Mouse (Mus musculus) midbrain, embryonic 11.5 days (tissue): ENCODE measurements at regions not wholly inside any gene's neighbourhood (a gene's known extent, or its start where the extent isn't known, plus 50 kb on each side); places are given as distances from the start of the nearest gene placed in this dataset.

Source experiments
- ATAC-seq: fragments of 200-750 bp; cut with Nextera tagmentation; 2 replicates; pipeline ENCODE4 v1.8.0; 2017; ENCODE audit warnings: moderate TSS enrichment, moderate library complexity; ENCODE audit not compliant: low FRiP score
- DNase-seq: peaks from one replicate; pipeline ENCODE4 v3.0.0; 2015; ENCODE audit warnings: low spot score; ENCODE audit errors: missing footprints
- H3K27ac ChIP-seq: fragments of 300-500 bp; sonication (generic); 2 replicates; pipeline ENCODE4 v1.5.1; 2014; ENCODE audit warnings: low read depth, low read length
- H3K27me3 ChIP-seq: fragments of 300-500 bp; sonication (generic); 2 replicates; pipeline ENCODE4 v1.6.1; 2014; ENCODE audit warnings: mild to moderate bottlenecking, low read length, moderate library complexity, mixed read lengths; ENCODE audit not compliant: control insufficient read depth, insufficient read depth
- H3K36me3 ChIP-seq: fragments of 300-500 bp; sonication (generic); 2 replicates; pipeline ENCODE4 v1.6.1; 2014; ENCODE audit warnings: mild to moderate bottlenecking, low read length, moderate library complexity, mixed read lengths; ENCODE audit not compliant: control insufficient read depth, insufficient read depth
- H3K4me1 ChIP-seq: fragments of 300-500 bp; sonication (generic); 2 replicates; pipeline ENCODE4 v1.6.1; 2014; ENCODE audit warnings: low read length; ENCODE audit not compliant: control insufficient read depth, insufficient read depth
- H3K4me2 ChIP-seq: fragments of 300-500 bp; sonication (generic); 2 replicates; pipeline ENCODE4 v1.6.1; 2014; ENCODE audit warnings: mild to moderate bottlenecking, moderate library complexity
- H3K4me3 ChIP-seq: fragments of 300-500 bp; sonication (generic); 2 replicates; pipeline ENCODE4 v1.5.1; 2014; ENCODE audit warnings: low read depth, low read length
- H3K9ac ChIP-seq: fragments of 300-500 bp; sonication (generic); 2 replicates; pipeline ENCODE4 v1.6.1; 2014; ENCODE audit warnings: low read length
- H3K9me3 ChIP-seq: fragments of 300-500 bp; sonication (generic); 2 replicates; pipeline ENCODE4 v1.6.1; 2016; ENCODE audit warnings: low read length; ENCODE audit not compliant: control insufficient read depth
- WGBS: fragments of 180-500 bp; shearing (Covaris S2); extraction: QIAGEN DNeasy Blood & Tissue Kit; methylation state at CpG from one replicate; pipeline ENCODE4 v1.1.7; 2014; 5-methylcytosine and 5-hydroxymethylcytosine counted together

DNA sequence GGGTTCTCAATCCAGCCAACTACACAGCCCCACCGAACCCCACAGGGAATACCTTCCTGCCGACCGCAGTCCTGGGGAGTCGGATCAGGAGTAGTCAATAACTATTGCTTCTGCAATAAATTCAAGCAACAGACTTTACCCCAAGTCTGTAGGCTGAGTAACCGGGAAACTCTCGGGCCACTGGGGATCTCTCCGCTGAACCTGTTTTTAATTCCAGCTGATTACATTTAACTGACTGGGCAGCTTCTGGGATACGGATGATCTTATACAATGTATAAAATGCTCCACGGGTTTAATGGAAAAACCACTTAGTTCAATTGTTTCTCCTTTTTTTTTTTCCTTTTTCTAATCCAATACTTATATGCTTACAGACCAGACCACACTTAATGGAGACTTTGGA, 336.6 kb downstream of the Agtpbp1 start:
- Histone ChIP-seq H3K4me2 (no peak overlapping the region), H3K27me3 (no peaks in the 10 kb centered on the region), H3K9me3 (no peaks in the 10 kb centered on the region), H3K36me3 (no peaks in the 10 kb centered on the region), H3K4me1 (peaks cover 8% of the 10 kb centered on the region), H3K9ac (no peak overlapping the region), H3K4me3 (no peak overlapping the region), H3K27ac (no peak overlapping the region)
- DNase-seq (no peak), ATAC-seq (no peak)
- 83% methylated on average over 9 of the region's 9 CpGs for WGBS

DNA sequence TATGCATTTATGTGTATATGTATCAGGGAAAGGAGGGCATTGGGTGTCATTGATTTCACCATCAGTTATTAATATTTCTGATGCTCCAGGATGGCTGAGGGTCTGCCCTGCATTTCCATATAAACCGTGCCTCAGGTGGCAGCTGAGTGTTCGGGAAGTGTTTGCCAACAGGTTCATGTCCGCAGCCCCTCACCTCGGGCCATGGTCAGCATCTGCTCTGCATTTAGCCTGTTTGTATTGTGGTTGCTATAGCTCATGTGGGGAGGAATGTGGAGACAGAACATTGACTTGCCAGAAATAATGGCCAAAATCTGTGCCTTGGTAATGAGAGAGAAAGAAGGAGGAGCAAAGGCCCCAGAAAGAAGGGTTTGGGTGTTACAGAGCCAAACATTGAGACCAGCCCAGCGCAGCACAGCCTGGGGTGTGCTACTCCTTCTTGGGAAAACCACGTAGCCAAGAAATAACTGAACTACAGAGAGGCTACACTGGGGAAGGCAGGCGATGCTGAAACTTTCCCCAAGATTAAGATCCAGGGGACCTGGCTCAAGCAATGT, 338.0 kb downstream of the Agtpbp1 start:
- Histone ChIP-seq H3K4me1 (peaks cover 7% of the 10 kb centered on the region), H3K36me3 (no peaks in the 10 kb centered on the region), H3K4me3 (no peak overlapping the region), H3K9ac (no peak overlapping the region), H3K27me3 (no peaks in the 10 kb centered on the region), H3K4me2 (no peak overlapping the region), H3K9me3 (no peaks in the 10 kb centered on the region), H3K27ac (no peak overlapping the region)
- 89% methylated on average over 7 of the region's 7 CpGs for WGBS
- ATAC-seq (no peak), DNase-seq (peak; percentile 64)

DNA sequence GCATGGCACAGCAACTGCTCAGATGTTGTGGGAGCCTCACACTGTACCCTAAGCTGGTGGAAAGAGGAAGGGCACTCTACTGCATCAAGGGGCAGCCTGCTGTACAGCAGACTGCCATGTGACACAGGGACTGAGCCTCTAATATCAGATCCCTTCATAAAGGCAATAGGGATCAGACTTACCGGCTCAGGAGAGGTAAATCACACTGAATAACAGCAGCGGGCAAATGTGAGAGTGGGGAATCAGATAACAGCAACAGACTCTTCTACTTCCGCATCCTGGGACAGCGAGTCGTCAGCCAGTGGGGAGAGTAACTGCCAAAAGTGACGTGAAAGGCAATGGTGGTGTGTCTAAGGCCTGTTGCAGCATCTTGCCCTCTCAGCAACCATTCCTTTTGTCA, 339.0 kb downstream of the Agtpbp1 start:
- peaks cover under 1% of the 10 kb centered on the region for H3K4me1 ChIP-seq
- H3K27ac ChIP-seq = no peak overlapping the region
- no peak overlapping the region for H3K4me2 ChIP-seq
- no peak overlapping the region for H3K4me3 ChIP-seq
- 88% methylated on average over 6 of the region's 6 CpGs for WGBS
- DNase-seq (peak; percentile 54), ATAC-seq (no peak)
- H3K9me3 ChIP-seq = no peaks in the 10 kb centered on the region
- H3K27me3 ChIP-seq = no peaks in the 10 kb centered on the region
- no peaks in the 10 kb centered on the region for H3K36me3 ChIP-seq
- H3K9ac ChIP-seq = no peak overlapping the region

DNA sequence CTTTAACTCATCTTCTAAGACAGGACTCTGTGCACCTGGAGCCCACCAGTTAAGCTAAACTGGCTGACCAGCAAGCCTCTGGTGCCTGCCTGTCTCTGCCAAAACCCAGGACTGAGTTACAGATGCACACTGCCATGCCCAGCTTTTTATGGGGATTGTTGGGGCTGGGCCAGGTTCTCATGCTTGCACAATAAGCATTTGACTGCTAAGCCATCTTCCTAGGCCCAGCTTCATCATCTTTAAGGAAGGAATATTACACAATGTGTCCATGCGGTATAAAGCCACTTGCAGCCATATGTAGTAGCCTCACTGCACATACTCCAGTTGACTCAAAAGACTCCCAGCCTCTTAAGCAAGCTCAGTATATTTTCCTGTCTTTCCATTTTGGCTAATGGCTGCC, 340.4 kb downstream of the Agtpbp1 start:
- Histone ChIP-seq H3K27ac (no peak overlapping the region), H3K4me1 (no peaks in the 10 kb centered on the region), H3K4me2 (no peak overlapping the region), H3K9me3 (no peaks in the 10 kb centered on the region), H3K27me3 (no peaks in the 10 kb centered on the region), H3K4me3 (no peak overlapping the region), H3K36me3 (no peaks in the 10 kb centered on the region), H3K9ac (no peak overlapping the region)
- ATAC-seq = no peak
- WGBS = 91% methylated on average over 1 of the region's 1 CpGs
- no peak for DNase-seq

DNA sequence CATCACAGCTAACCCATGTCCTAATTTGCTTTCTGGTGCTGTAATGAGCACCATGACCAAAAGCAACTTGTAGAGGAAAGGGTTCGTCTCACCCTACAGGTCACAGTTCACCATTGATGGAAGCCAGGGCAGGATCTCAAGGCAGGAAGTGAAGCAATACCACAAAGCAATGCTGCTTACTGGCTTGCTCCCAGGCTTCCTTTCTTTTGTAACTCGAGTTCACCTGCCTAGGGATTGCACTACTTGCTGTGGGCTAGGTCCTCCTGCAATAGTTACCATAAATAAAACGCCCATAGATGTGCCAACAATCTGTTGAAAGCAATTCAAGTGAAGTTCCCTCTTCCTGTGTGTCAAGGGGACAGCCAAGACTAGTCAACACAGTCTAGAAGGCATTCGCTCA, 342.4 kb downstream of the Agtpbp1 start:
- ATAC-seq (no peak), DNase-seq (no peak)
- no peak overlapping the region for H3K4me3 ChIP-seq
- no peak overlapping the region for H3K27ac ChIP-seq
- H3K36me3 ChIP-seq = no peaks in the 10 kb centered on the region
- no peaks in the 10 kb centered on the region for H3K4me1 ChIP-seq
- H3K27me3 ChIP-seq = no peaks in the 10 kb centered on the region
- H3K9me3 ChIP-seq = no peaks in the 10 kb centered on the region
- H3K4me2 ChIP-seq = no peak overlapping the region
- whole genome bisulfite sequencing = 78% methylated on average over 4 of the region's 4 CpGs
- no peak overlapping the region for H3K9ac ChIP-seq

DNA sequence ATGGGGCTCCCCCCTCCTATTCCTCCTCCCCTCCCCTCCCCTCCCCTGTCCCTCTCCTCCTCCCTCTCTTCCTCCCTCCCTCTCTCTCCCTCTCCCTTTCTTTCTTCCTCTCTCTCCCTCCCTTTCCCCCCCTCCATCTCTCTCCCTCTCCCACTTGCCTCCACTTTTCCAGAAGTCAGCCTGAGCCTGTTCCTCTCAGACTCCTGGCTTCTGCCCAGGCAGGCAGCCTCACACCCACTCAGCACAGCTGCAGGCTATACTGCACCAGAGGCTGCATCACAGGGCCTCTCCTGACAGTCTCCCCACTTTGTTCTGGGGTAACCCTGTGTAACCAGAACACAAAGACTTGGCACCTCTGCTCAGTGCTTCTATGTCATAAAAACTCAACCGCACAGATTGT, 346.3 kb downstream of the Agtpbp1 start:
- H3K4me3 ChIP-seq = no peak overlapping the region
- WGBS = 73% methylated on average over 1 of the region's 1 CpGs
- H3K27ac ChIP-seq = no peak overlapping the region
- DNase-seq (peak; percentile 73), ATAC-seq (no peak)
- H3K4me2 ChIP-seq = no peak overlapping the region
- no peaks in the 10 kb centered on the region for H3K9me3 ChIP-seq
- no peak overlapping the region for H3K9ac ChIP-seq
- H3K4me1 ChIP-seq = no peaks in the 10 kb centered on the region
- H3K27me3 ChIP-seq = no peaks in the 10 kb centered on the region
- H3K36me3 ChIP-seq = no peaks in the 10 kb centered on the region

DNA sequence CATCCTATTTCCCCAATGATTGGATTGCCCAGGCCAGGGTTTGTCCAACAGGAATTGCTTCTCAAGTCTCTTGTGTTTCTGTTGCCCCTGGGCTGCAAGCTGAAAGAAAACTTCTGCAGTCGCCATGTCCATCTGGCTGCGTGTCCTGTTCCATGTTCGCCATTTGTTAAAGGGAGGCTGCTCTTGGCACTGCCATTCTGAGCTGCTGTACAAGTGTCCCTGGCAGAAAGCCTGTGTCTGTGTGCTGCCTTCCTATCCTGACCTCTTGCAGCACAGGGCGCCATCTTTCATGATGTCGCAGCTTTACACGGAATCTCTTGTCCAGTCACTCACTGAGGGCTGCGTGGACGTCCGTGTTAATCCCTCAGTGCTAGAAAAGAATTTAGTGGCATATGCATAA, 349.2 kb downstream of the Agtpbp1 start:
- Histone ChIP-seq H3K4me3 (no peak overlapping the region), H3K9me3 (no peaks in the 10 kb centered on the region)
- 90% methylated on average over 9 of the region's 9 CpGs for WGBS

DNA sequence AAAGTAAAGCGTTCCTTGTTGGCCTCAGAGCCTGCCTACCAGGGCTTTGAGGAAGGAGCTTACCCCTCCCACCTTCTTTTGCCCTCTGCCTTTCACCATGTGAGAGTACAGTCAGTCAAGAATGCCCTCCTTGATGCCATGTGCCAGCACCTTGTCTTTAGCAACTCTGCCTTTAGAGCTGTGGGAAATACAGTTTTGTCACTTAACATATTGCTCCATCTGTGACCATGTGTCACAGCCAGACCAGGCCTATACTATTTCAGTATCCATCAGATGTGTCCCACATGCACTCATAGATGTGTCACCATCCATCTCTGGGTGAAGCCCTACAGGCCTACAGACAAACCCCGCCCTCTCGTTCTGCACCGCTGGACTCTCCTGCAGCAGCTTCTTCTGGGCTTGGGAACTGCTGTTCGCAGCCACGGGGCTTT, 355.9 kb downstream of the Agtpbp1 start:
- H3K36me3 ChIP-seq = no peaks in the 10 kb centered on the region
- H3K4me2 ChIP-seq = no peak overlapping the region
- no peaks in the 10 kb centered on the region for H3K27me3 ChIP-seq
- DNase-seq = no peak
- H3K27ac ChIP-seq = no peak overlapping the region
- no peaks in the 10 kb centered on the region for H3K9me3 ChIP-seq
- no peak for ATAC-seq
- no peaks in the 10 kb centered on the region for H3K4me1 ChIP-seq
- 95% methylated on average over 6 of the region's 6 CpGs for WGBS
- H3K9ac ChIP-seq = no peak overlapping the region
- no peak overlapping the region for H3K4me3 ChIP-seq

More for the DNA sequence above, 349.2 kb downstream of the Agtpbp1 start:
- H3K9ac ChIP-seq = no peak overlapping the region
- DNase-seq (no peak), ATAC-seq (no peak)
- H3K4me1 ChIP-seq = no peaks in the 10 kb centered on the region
- H3K4me2 ChIP-seq = no peak overlapping the region
- no peaks in the 10 kb centered on the region for H3K27me3 ChIP-seq
- no peak overlapping the region for H3K27ac ChIP-seq
- no peaks in the 10 kb centered on the region for H3K36me3 ChIP-seq

DNA sequence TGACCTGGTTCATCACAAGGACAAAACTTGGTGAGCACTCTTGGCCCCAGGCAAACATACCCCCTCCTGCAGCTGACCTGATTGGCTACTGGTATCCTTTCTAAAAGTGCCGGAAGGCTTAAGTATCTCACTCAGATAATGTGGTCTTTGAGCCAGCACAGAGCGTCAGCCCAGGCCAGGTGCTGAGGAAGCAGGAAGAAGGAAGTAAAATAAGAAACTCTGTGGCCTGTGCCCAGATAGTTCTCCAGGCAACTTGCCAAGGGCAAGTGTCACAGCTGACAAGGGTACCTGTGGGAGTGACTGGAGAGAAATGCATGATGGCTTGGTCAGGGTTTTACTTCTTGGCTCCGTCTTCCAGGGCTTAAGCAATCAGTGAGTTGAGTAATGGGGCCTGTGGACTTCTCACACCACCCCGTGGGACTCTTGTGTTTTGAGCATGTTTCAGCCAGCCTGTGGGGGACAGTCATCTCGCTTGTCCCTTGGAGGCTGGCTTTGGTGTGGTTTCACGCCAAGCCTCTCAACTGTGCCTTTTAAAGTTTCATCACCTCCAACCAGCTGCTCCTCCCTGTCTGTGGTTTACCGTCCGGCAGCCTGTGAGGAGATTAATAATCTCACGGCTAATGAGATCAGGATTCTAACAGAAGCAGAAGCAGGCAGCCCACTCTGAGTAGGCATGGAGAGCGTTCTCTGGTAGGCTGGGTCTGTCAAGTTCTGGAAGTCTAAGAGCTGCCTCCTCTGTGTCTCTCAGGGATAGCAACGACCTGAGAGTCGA, 356.8 kb downstream of the Agtpbp1 start:
- Histone ChIP-seq H3K4me1 (no peaks in the 10 kb centered on the region), H3K27ac (no peak overlapping the region), H3K9ac (no peak overlapping the region), H3K4me3 (no peak overlapping the region), H3K36me3 (no peaks in the 10 kb centered on the region), H3K4me2 (no peak overlapping the region), H3K27me3 (no peaks in the 10 kb centered on the region), H3K9me3 (no peaks in the 10 kb centered on the region)
- no peak for DNase-seq
- no peak for ATAC-seq
- WGBS = 74% methylated on average over 12 of the region's 12 CpGs
